Mouse (Mus musculus) limb, embryonic 14.5 days (tissue): ENCODE measurements around the gene Rnf152. TPM values are rescaled to one million over a fixed set of nuclear protein-coding genes. Genes with fewer than 3 reads are reported as not detected.

ENCODE experiments used
- ATAC-seq: fragments of 200-750 bp; cut with Nextera tagmentation; 2 replicates; pipeline ENCODE4 v1.8.0; 2017; ENCODE audit warnings: low read depth, moderate number of reproducible peaks, moderate TSS enrichment; ENCODE audit not compliant: low FRiP score
- DNase-seq: peaks from one replicate; pipeline ENCODE4 v3.0.0-alpha.2; 2015; ENCODE audit warnings: low spot score
- H3K27ac ChIP-seq: fragments of 300-500 bp; sonication (generic); replicated peaks from 2 replicates; pipeline ENCODE4 v1.5.1; 2014; ENCODE audit warnings: low read depth, mild to moderate bottlenecking, low read length, moderate library complexity, mixed read lengths
- H3K27me3 ChIP-seq: fragments of 300-500 bp; sonication (generic); 2 replicates; pipeline ENCODE4 v1.6.1; 2014; ENCODE audit warnings: low read length, mixed read lengths; ENCODE audit not compliant: control insufficient read depth, insufficient read depth
- H3K36me3 ChIP-seq: fragments of 300-500 bp; sonication (generic); 2 replicates; pipeline ENCODE4 v1.6.1; 2014; ENCODE audit warnings: mild to moderate bottlenecking, low read length, moderate library complexity, mixed read lengths; ENCODE audit not compliant: control insufficient read depth, insufficient read depth
- H3K4me1 ChIP-seq: fragments of 300-500 bp; sonication (generic); 2 replicates; pipeline ENCODE4 v1.6.1; 2014; ENCODE audit warnings: antibody characterized with exemption, low read length, mixed read lengths; ENCODE audit not compliant: control insufficient read depth, insufficient read depth
- H3K4me2 ChIP-seq: fragments of 300-500 bp; sonication (generic); replicated peaks from 2 replicates; pipeline ENCODE4 v1.6.1; 2014; ENCODE audit warnings: low read depth, mild to moderate bottlenecking, low read length, moderate library complexity; ENCODE audit not compliant: severe bottlenecking
- H3K4me3 ChIP-seq: fragments of 300-500 bp; sonication (generic); replicated peaks from 2 replicates; pipeline ENCODE4 v1.5.1; 2014; ENCODE audit warnings: low read length
- H3K9ac ChIP-seq: fragments of 300-500 bp; sonication (generic); 2 replicates; pipeline ENCODE4 v1.6.1; 2014; ENCODE audit warnings: mild to moderate bottlenecking, low read depth, low read length, moderate library complexity; ENCODE audit not compliant: severe bottlenecking
- H3K9me3 ChIP-seq: fragments of 300-500 bp; sonication (generic); 2 replicates; pipeline ENCODE4 v1.6.1; 2016; ENCODE audit warnings: low read length; ENCODE audit not compliant: control insufficient read depth
- POLR2A ChIP-seq: fragments of 200-500 bp; IDR thresholded peaks from 2 replicates; pipeline ENCODE4 v1.8.0; 2012; ENCODE audit warnings: inconsistent platforms, mild to moderate bottlenecking, moderate library complexity, borderline replicate concordance; ENCODE audit not compliant: insufficient read depth, insufficient read length; ENCODE audit errors: extremely low read depth
- WGBS: fragments of 180-500 bp; shearing (Covaris S2); extraction: QIAGEN DNeasy Blood & Tissue Kit; methylation state at CpG from one replicate; pipeline ENCODE4 v1.1.7; 2014; 5-methylcytosine and 5-hydroxymethylcytosine counted together
- polyA plus RNA-seq, 2 experiments: library from polyadenylated mRNA; depleted of rRNA in 1 of 2; stranded (reverse) in 1 of 2; unstranded in 1 of 2; fragments of >200 nt; fragmentation: Nextera tagmentation in 1 of 2; extraction: Ambion mirVana in 1 of 2; gene quantifications; 2 replicates each; pipeline versions ENCODE4 v1.2.1 to v1.2.3; 2012 to 2014

Gene Rnf152
- polyA plus RNA-seq, 2 experiments: 1.5 to 1.6 TPM

DNA sequence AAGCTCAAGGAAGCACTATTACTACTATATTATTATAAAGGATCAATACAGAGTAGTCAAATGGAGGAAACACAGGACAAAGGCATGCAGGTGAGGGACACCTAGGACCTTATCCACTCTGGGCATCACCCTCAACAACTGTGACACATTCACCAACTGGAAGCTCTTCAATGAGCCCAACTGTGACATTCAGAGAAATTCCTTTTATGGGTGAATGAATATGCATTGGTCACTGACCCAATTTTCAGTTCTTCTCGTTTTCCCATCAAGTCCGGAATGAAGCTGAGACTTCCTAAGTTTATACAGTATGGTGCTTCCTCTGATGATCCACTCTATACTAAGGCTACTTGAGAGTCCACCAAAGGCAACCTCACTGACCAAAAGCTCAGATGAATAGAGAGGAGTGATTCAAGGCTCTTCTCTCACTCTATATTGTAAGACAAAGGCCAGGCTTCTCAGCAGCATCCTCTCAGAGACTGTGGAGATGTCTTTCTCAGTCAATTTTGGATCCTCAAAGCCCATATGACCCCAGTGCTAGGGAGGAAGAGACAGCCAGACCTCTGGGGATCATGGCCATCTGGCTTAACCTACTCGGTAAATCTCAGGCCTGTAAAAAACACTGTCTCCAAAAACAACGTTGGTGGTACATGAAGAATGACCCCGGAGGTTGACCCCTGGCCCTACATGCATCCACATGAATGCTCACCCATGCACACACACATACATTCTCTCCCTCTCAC, 25.8 kb downstream of the Rnf152 start:
- no peaks in the 10 kb centered on the region for H3K9me3 ChIP-seq
- no peak overlapping the region for H3K9ac ChIP-seq
- no peaks in the 10 kb centered on the region for H3K4me1 ChIP-seq
- TF ChIP-seq POLR2A: no peak
- no peaks in the 10 kb centered on the region for H3K36me3 ChIP-seq
- H3K27ac ChIP-seq: no peak overlapping the region
- no peak for ATAC-seq
- H3K4me2 ChIP-seq: no peak overlapping the region
- no peak overlapping the region for H3K4me3 ChIP-seq
- H3K27me3 ChIP-seq: no peaks in the 10 kb centered on the region
- DNase-seq: no peak
- 82% methylated on average over 5 of the region's 5 CpGs for WGBS

- H3K36me3 ChIP-seq: no peaks in the 10 kb centered on the region
- H3K4me1 ChIP-seq: no peaks in the 10 kb centered on the region
- H3K4me2 ChIP-seq: no peak overlapping the region
- H3K9me3 ChIP-seq: no peaks in the 10 kb centered on the region
- H3K27ac ChIP-seq: no peak overlapping the region
- WGBS: 89% methylated on average over 1 of the region's 1 CpGs
- DNase-seq (no peak), ATAC-seq (no peak)
- H3K9ac ChIP-seq: no peak overlapping the region
- H3K4me3 ChIP-seq: no peak overlapping the region
- TF ChIP-seq POLR2A: no peak
- no peaks in the 10 kb centered on the region for H3K27me3 ChIP-seq
Observed at GRCm38 (mm10) chr1:105327789-105328188, 28.7 kb downstream of the Rnf152 start.

GRCm38 (mm10) chr1:105324636-105325035, 31.9 kb downstream of the Rnf152 start:
- no peaks in the 10 kb centered on the region for H3K27me3 ChIP-seq
- H3K36me3 ChIP-seq: no peaks in the 10 kb centered on the region
- H3K4me3 ChIP-seq: no peak overlapping the region
- 84% methylated on average over 4 of the region's 4 CpGs for WGBS
- no peak for ATAC-seq
- no peak for TF ChIP-seq POLR2A
- no peaks in the 10 kb centered on the region; the same call in 1 of the 2 replicates for H3K9me3 ChIP-seq
- H3K4me1 ChIP-seq: no peaks in the 10 kb centered on the region
- no peak overlapping the region for H3K27ac ChIP-seq
- no peak overlapping the region for H3K9ac ChIP-seq
- H3K4me2 ChIP-seq: no peak overlapping the region
- DNase-seq: no peak

DNA sequence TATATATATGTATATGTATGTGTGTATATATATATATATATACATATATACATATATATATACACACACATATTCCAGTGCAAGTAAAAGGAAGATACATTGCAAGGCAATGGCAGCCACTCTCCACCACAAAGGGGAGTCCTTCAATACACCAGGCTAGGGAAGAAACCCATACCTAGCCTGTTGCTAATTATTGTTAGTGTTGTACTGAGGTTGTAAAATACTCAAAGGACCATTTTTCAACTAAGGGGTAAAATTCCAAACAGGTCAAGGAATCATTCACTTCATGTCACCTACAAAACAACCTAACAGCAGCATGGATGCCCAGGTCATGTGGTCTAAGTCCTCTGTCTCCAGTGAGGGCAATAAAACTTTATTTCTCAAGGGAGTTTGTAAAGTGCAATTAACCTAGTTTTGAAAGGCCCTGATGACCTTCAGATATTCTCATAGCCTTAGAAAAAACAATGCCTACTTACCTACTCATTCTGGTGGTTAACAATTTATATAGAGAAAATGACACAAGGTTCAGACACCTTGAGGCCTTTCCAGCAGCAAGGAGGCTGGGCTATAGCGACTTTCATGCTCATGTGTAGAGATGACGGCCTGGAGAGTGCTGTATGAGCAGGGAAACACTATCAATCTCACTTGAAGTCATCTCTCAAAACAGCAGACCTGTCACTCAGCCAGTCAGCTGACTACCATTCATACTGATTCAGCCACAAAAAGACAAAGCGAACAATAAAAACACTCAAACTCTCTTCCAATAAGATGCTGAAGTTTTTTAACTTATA, 42.3 kb downstream of the Rnf152 start:
- Histone ChIP-seq H3K9ac (no peak overlapping the region), H3K36me3 (no peaks in the 10 kb centered on the region), H3K27me3 (no peaks in the 10 kb centered on the region), H3K4me3 (no peak overlapping the region), H3K4me2 (no peak overlapping the region), H3K4me1 (no peaks in the 10 kb centered on the region), H3K9me3 (no peaks in the 10 kb centered on the region), H3K27ac (no peak overlapping the region)
- no peak for DNase-seq
- no peak for ATAC-seq
- WGBS: 77% methylated on average over 3 of the region's 3 CpGs
- TF ChIP-seq POLR2A: no peak

DNA sequence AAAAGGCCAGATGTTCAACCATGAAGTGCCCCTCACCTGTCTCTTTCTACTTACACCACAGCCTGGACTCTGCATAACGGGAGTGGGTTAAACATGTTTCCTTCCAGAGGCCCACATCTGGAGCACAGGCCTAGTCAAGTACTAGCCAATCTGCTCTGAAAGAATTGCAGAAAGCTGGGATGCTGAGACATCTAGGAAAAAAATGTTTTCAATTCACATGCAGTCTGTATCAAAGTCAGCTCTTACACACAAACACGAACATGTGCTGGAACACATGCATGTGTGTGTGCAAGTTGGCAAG, 44.0 kb downstream of the Rnf152 start:
- Histone ChIP-seq H3K27me3 (no peaks in the 10 kb centered on the region), H3K9me3 (no peaks in the 10 kb centered on the region), H3K27ac (peak overlapping the region; percentile 44; the same call in 1 of the 2 replicates), H3K9ac (no peak overlapping the region), H3K4me3 (no peak overlapping the region), H3K36me3 (no peaks in the 10 kb centered on the region), H3K4me1 (no peaks in the 10 kb centered on the region), H3K4me2 (no peak overlapping the region)
- WGBS: 42% methylated on average over 2 of the region's 2 CpGs
- peak; percentile 70 for DNase-seq
- TF ChIP-seq POLR2A: no peak
- peak; percentile 71; the same call in 1 of the 2 replicates for ATAC-seq
